Mouse (Mus musculus): ENCODE data around the gene Gm28729. TPM values are rescaled to one million over a fixed set of nuclear protein-coding genes. Genes with fewer than 3 reads are reported as not detected.

Gene Gm28729
- polyA plus RNA-seq, 2 experiments = 0.02 TPM; not detected in 1

DNA sequence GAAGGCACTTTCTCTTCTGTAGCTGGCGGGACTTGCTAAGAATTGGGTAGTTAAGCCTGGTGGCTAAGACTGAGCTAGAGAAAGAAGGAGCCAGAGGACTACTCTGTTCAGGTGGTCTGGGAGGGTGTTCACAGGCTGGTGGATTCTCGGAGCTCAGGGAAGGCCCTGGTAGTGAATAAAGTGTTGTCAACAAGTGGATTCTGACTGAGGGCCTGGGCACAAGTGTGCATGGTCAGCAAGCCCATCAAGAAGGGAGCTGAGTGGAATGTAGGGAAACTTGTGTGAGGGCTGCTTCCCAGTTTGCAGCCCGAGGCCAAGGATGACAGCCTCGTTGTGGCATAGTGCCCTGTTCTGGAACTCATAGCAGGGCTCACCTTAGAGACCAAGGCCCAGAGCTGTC, 9.2 kb upstream of the Gm28729 start:
- TF ChIP-seq CTCF (IDR thresholded peaks at IDR 0.05; ENCODE audit: low read depth) (no peak), EP300 (IDR thresholded peaks at IDR 0.05; ENCODE audit: low read depth) (no peak)
- Histone ChIP-seq H3K36me3 (replicated peaks; ENCODE audit: control insufficient read depth, insufficient read depth, low read depth) (no peaks in the 10 kb centered on the region), H3K4me3 (ENCODE audit: insufficient read depth in 1 of 2, low read depth in 2 of 2, low read length in 2 of 2) (no peak overlapping the region), H3K27ac (no peak overlapping the region), H3K4me2 (ENCODE audit: low read depth) (no peak overlapping the region), H3K9ac (replicated peaks) (no peak overlapping the region), H3K9me3 (ENCODE audit: control insufficient read depth, low read length) (no peaks in the 10 kb centered on the region), H3K27me3 (ENCODE audit: control insufficient read depth, insufficient read depth, low read length) (no peaks in the 10 kb centered on the region), H3K4me1 (replicated peaks; ENCODE audit: control insufficient read depth in 2 of 2, insufficient read depth in 2 of 2, low read length in 1 of 2) (peaks cover 0 to 7% of the 10 kb centered on the region in 2 experiments; a peak in 2 of 4 replicates)
- WGBS (ENCODE audit: insufficient replicate concordance) = 77% methylated on average over 4 of the region's 4 CpGs
- DNase-seq (ENCODE audit: low read depth in 3 of 3, low spot score in 3 of 3) (no peak), ATAC-seq (ENCODE audit: insufficient read depth) (no peak)

- Histone ChIP-seq H3K27me3 (ENCODE audit: control insufficient read depth, insufficient read depth, low read length) (no peaks in the 10 kb centered on the region), H3K36me3 (replicated peaks; ENCODE audit: control insufficient read depth, insufficient read depth, low read depth) (no peaks in the 10 kb centered on the region), H3K4me1 (replicated peaks; ENCODE audit: control insufficient read depth in 2 of 2, insufficient read depth in 2 of 2, low read length in 1 of 2) (peaks cover 0 to 7% of the 10 kb centered on the region in 2 experiments; a peak in 2 of 4 replicates), H3K4me2 (ENCODE audit: low read depth) (no peak overlapping the region), H3K9ac (replicated peaks) (no peak overlapping the region), H3K27ac (no peak overlapping the region), H3K9me3 (ENCODE audit: control insufficient read depth, low read length) (no peaks in the 10 kb centered on the region), H3K4me3 (ENCODE audit: insufficient read depth in 1 of 2, low read depth in 2 of 2, low read length in 2 of 2) (no peak overlapping the region)
- TF ChIP-seq CTCF (IDR thresholded peaks at IDR 0.05; ENCODE audit: low read depth) (no peak), EP300 (IDR thresholded peaks at IDR 0.05; ENCODE audit: low read depth) (no peak)
- no peak for DNase-seq (ENCODE audit: low read depth in 3 of 3, low spot score in 3 of 3)
- no peak for ATAC-seq (ENCODE audit: insufficient read depth)
- WGBS (ENCODE audit: insufficient replicate concordance) = 63% methylated on average over 6 of the region's 6 CpGs
These were observed 8.4 kb upstream of the Gm28729 start for GRCm38 (mm10) chr9:96533476-96533875.

GRCm38 (mm10) chr9:96532531-96532930, 7.5 kb upstream of the Gm28729 start:
- H3K4me3 ChIP-seq (ENCODE audit: insufficient read depth in 1 of 2, low read depth in 2 of 2, low read length in 2 of 2) = no peak overlapping the region
- H3K27ac ChIP-seq = no peak overlapping the region
- H3K36me3 ChIP-seq (replicated peaks; ENCODE audit: control insufficient read depth, insufficient read depth, low read depth) = no peaks in the 10 kb centered on the region
- peaks cover 0 to 7% of the 10 kb centered on the region in 2 experiments; a peak in 2 of 4 replicates for H3K4me1 ChIP-seq (replicated peaks; ENCODE audit: control insufficient read depth in 2 of 2, insufficient read depth in 2 of 2, low read length in 1 of 2)
- no peaks in the 10 kb centered on the region for H3K9me3 ChIP-seq (ENCODE audit: control insufficient read depth, low read length)
- DNase-seq (ENCODE audit: low read depth in 3 of 3, low spot score in 3 of 3) (no peak), ATAC-seq (ENCODE audit: insufficient read depth) (no peak)
- no peak for TF ChIP-seq EP300 (IDR thresholded peaks at IDR 0.05; ENCODE audit: low read depth)
- no peaks in the 10 kb centered on the region for H3K27me3 ChIP-seq (ENCODE audit: control insufficient read depth, insufficient read depth, low read length)
- no peak overlapping the region for H3K4me2 ChIP-seq (ENCODE audit: low read depth)
- no peak overlapping the region for H3K9ac ChIP-seq (replicated peaks)
- WGBS (ENCODE audit: insufficient replicate concordance) = 56% methylated on average over 4 of the region's 4 CpGs

- TF ChIP-seq EP300 (IDR thresholded peaks at IDR 0.05; ENCODE audit: low read depth) = no peak
- TF ChIP-seq CTCF (IDR thresholded peaks at IDR 0.05; ENCODE audit: low read depth) = no peak
- no peak overlapping the region for H3K9ac ChIP-seq (replicated peaks)
- H3K4me2 ChIP-seq (ENCODE audit: low read depth) = no peak overlapping the region
- ATAC-seq (ENCODE audit: insufficient read depth) (no peak), DNase-seq (ENCODE audit: low read depth in 3 of 3, low spot score in 3 of 3) (no peak)
- no peaks in the 10 kb centered on the region for H3K36me3 ChIP-seq (replicated peaks; ENCODE audit: control insufficient read depth, insufficient read depth, low read depth)
- H3K9me3 ChIP-seq (ENCODE audit: control insufficient read depth, low read length) = no peaks in the 10 kb centered on the region
- H3K4me1 ChIP-seq (replicated peaks; ENCODE audit: control insufficient read depth in 2 of 2, insufficient read depth in 2 of 2, low read length in 1 of 2) = no peaks in the 10 kb centered on the region; a peak in 1 of 4 replicates
- H3K4me3 ChIP-seq (ENCODE audit: insufficient read depth in 1 of 2, low read depth in 2 of 2, low read length in 2 of 2) = no peak overlapping the region
- no peaks in the 10 kb centered on the region for H3K27me3 ChIP-seq (ENCODE audit: control insufficient read depth, insufficient read depth, low read length)
- H3K27ac ChIP-seq = no peak overlapping the region
- 59% methylated on average over 11 of the region's 11 CpGs for WGBS (ENCODE audit: insufficient replicate concordance)
These were observed 5.6 kb upstream of the Gm28729 start for GRCm38 (mm10) chr9:96530674-96531081.

- Histone ChIP-seq H3K36me3 (replicated peaks; ENCODE audit: control insufficient read depth, insufficient read depth, low read depth) (no peaks in the 10 kb centered on the region), H3K4me2 (ENCODE audit: low read depth) (no peak overlapping the region), H3K27me3 (ENCODE audit: control insufficient read depth, insufficient read depth, low read length) (no peaks in the 10 kb centered on the region), H3K27ac (no peak overlapping the region), H3K4me3 (ENCODE audit: insufficient read depth in 1 of 2, low read depth in 2 of 2, low read length in 2 of 2) (no peak overlapping the region), H3K4me1 (replicated peaks; ENCODE audit: control insufficient read depth in 2 of 2, insufficient read depth in 2 of 2, low read length in 1 of 2) (no peaks in the 10 kb centered on the region), H3K9me3 (ENCODE audit: control insufficient read depth, low read length) (no peaks in the 10 kb centered on the region), H3K9ac (replicated peaks) (no peak overlapping the region)
- WGBS (ENCODE audit: insufficient replicate concordance) = 64% methylated on average over 10 of the region's 10 CpGs
- DNase-seq (ENCODE audit: low read depth in 3 of 3, low spot score in 3 of 3) (no peak), ATAC-seq (ENCODE audit: insufficient read depth) (no peak)
- TF ChIP-seq CTCF (IDR thresholded peaks at IDR 0.05; ENCODE audit: low read depth) = no peak
- no peak for TF ChIP-seq EP300 (IDR thresholded peaks at IDR 0.05; ENCODE audit: low read depth)
These were observed 5.1 kb upstream of the Gm28729 start for GRCm38 (mm10) chr9:96529961-96530673.
